Mouse (Mus musculus) neutrophil, adult 83 days (primary cell): ENCODE data around the gene Mgat4b. TPM values are rescaled to one million over a fixed set of nuclear protein-coding genes. Genes with fewer than 3 reads are reported as not detected.

Source experiments
- total RNA-seq, 2 experiments: library from RNA; stranded (reverse); gene quantifications; one replicate each; pipeline ENCODE4 v1.2.4; 2023

Gene Mgat4b
- total RNA-seq, result 10 to 100 TPM; 18.2 to 18.6 TPM

GRCm38 (mm10) chr11:50210505-50211151, at the start of gene Mgat4b, which contains the start of gene Sqstm1:
Gene Mgat4b, plus strand, starts transcription at chr11:50210890.
Gene Sqstm1, minus strand, starts transcription at chr11:50210827.

GRCm38 (mm10) chr11:50174111-50174729, 36.5 kb upstream of the Mgat4b start, which contains the start of gene Mrnip:
Gene Mrnip, plus strand, starts transcription at chr11:50174444.

GRCm38 (mm10) chr11:50238324-50238723, 27.6 kb downstream of the Mgat4b start, which contains the start of gene Ltc4s:
Gene Ltc4s, minus strand, starts transcription at chr11:50238616.

Other genes starting within 250 kb of the Mgat4b start
- gene Rnf130, start 185.5 kb upstream of the Mgat4b start, total RNA-seq, result 100 to 1,000 TPM; 233 to 245 TPM
- gene Tbc1d9b, start 79.5 kb upstream of the Mgat4b start, total RNA-seq, result 10 to 100 TPM; 57.0 to 57.3 TPM
- gene Mrnip, start 36.4 kb upstream of the Mgat4b start, total RNA-seq, result 1 to 10 TPM; 3.4 to 4.8 TPM
- gene Sqstm1, start 63 bp upstream of the Mgat4b start, total RNA-seq, result 100 to 1,000 TPM; 279 to 286 TPM
- gene Ltc4s, start 27.7 kb downstream of the Mgat4b start, total RNA-seq, result under 1 TPM; 0.83 to 0.99 TPM
- gene Maml1, start 81.4 kb downstream of the Mgat4b start, total RNA-seq, result 10 to 100 TPM; 43.5 to 46.7 TPM
- gene Canx, start 114.8 kb downstream of the Mgat4b start, total RNA-seq, result 100 to 1,000 TPM; 213 to 218 TPM
- not detected for gene Cby3, start 143.6 kb downstream of the Mgat4b start, total RNA-seq
- gene Hnrnph1, start 166.1 kb downstream of the Mgat4b start, total RNA-seq, result 100 to 1,000 TPM; 504 to 536 TPM
- gene Rufy1, start 220.2 kb downstream of the Mgat4b start, total RNA-seq, result 10 to 100 TPM; 24.7 to 28.1 TPM